Mouse (Mus musculus): ENCODE results near the gene Gm49373. TPM values are rescaled to one million over a fixed set of nuclear protein-coding genes. Genes with fewer than 3 reads are reported as not detected.
A peak's percentile ranks its signal among the peaks of the same experiment; 100 is the strongest.

Gene Gm49373
- polyA plus RNA-seq, 1 experiment from 2014 or later = 0.82 TPM

- peaks cover 20% of the 10 kb centered on the region for H3K4me1 ChIP-seq
- H3K4me3 ChIP-seq = no peak overlapping the region
- no peaks in the 10 kb centered on the region for H3K36me3 ChIP-seq (replicated peaks)
- no peaks in the 10 kb centered on the region for H3K9me3 ChIP-seq
- H3K27me3 ChIP-seq (ENCODE audit: poor library complexity, severe bottlenecking) = peaks cover 68% of the 10 kb centered on the region
- no peak for DNase-seq (ENCODE audit: extremely low spot score, low spot score)
- WGBS = 77% methylated on average over 2 of the region's 2 CpGs
- H3K27ac ChIP-seq = no peak overlapping the region
Measured at GRCm38 (mm10) chr9:21018600-21018999, 54.3 kb downstream of the Gm49373 start.

GRCm38 (mm10) chr9:21017177-21017575 lies 55.7 kb downstream of the Gm49373 start:
- no peak overlapping the region for H3K4me3 ChIP-seq
- peaks cover 20% of the 10 kb centered on the region for H3K4me1 ChIP-seq
- 43% methylated on average over 4 of the region's 4 CpGs for WGBS
- H3K27me3 ChIP-seq (ENCODE audit: poor library complexity, severe bottlenecking) = peaks cover 72% of the 10 kb centered on the region
- no peak overlapping the region for H3K27ac ChIP-seq
- DNase-seq (ENCODE audit: extremely low spot score, low spot score) = no peak
- no peaks in the 10 kb centered on the region for H3K9me3 ChIP-seq
- H3K36me3 ChIP-seq (replicated peaks) = no peaks in the 10 kb centered on the region

GRCm38 (mm10) chr9:21016331-21017176 lies 56.3 kb downstream of the Gm49373 start:
- H3K36me3 ChIP-seq (replicated peaks) = no peaks in the 10 kb centered on the region
- no peaks in the 10 kb centered on the region for H3K9me3 ChIP-seq
- H3K4me3 ChIP-seq = peak overlapping the region; percentile 45; the same call in 1 of the 2 replicates
- no peak overlapping the region for H3K27ac ChIP-seq
- peaks cover 20% of the 10 kb centered on the region for H3K4me1 ChIP-seq
- WGBS = 4% methylated on average over 17 of the region's 17 CpGs
- no peak for DNase-seq (ENCODE audit: extremely low spot score, low spot score)
- H3K27me3 ChIP-seq (ENCODE audit: poor library complexity, severe bottlenecking) = peaks cover 69% of the 10 kb centered on the region

- Histone ChIP-seq H3K4me1 (peaks cover 20% of the 10 kb centered on the region), H3K27me3 (ENCODE audit: poor library complexity, severe bottlenecking) (peaks cover 63% of the 10 kb centered on the region), H3K4me3 (peak within 1 kb of the TSS; percentile 45), H3K27ac (no peak within 1 kb of the TSS), H3K36me3 (replicated peaks) (no peaks in the 10 kb centered on the region), H3K9me3 (no peaks in the 10 kb centered on the region)
- no peak for DNase-seq (ENCODE audit: extremely low spot score, low spot score)
- WGBS = 1% methylated on average over 30 of the region's 30 CpGs
Measured at GRCm38 (mm10) chr9:21015571-21016130, 57.2 kb downstream of the Gm49373 start, which contains the start of gene Icam1. Icam1 (plus strand) TSS chr9:21015985.

- no peaks in the 10 kb centered on the region for H3K36me3 ChIP-seq (replicated peaks)
- H3K4me1 ChIP-seq = peaks cover 20% of the 10 kb centered on the region
- H3K27me3 ChIP-seq (ENCODE audit: poor library complexity, severe bottlenecking) = peaks cover 63% of the 10 kb centered on the region
- no peak for DNase-seq (ENCODE audit: extremely low spot score, low spot score)
- H3K9me3 ChIP-seq = no peaks in the 10 kb centered on the region
- no peak overlapping the region for H3K27ac ChIP-seq
- WGBS = 3% methylated on average over 29 of the region's 29 CpGs
- peak overlapping the region; percentile 45 for H3K4me3 ChIP-seq
Measured at GRCm38 (mm10) chr9:21014691-21015570, 58.0 kb downstream of the Gm49373 start.

MicroRNAs encoded within 50 kb of the gene (microRNA counts, 519-probe panel; counts per million panel counts)
- microRNA mmu-miR-1900 = 4,351 counts per million, percentile 79 among the panel's probes with 10 or more counts

Small RNA genes within 50 kb of the gene (microRNA-seq; reads per million reads assigned to microRNA genes)
- gene Mir1900 = not detected
- gene Mir7082 = 1.2 reads per million

Other genes with a start within 250 kb of the Gm49373 start
- 1.2 and 1.9 TPM in 2 replicates for gene A230050P20Rik, start 204.5 kb downstream of the Gm49373 start, polyA plus RNA-seq (2016; fragmentation: Nextera tagmentation; extraction: Ambion mirVana)
- 4.4 and 5.1 TPM in 2 replicates for gene Angptl6, start 193.4 kb downstream of the Gm49373 start, polyA plus RNA-seq (2016; fragmentation: Nextera tagmentation; extraction: Ambion mirVana)
- gene Ppan, start 184.9 kb downstream of the Gm49373 start, polyA plus RNA-seq (2016; fragmentation: Nextera tagmentation; extraction: Ambion mirVana) = 107 and 108 TPM in 2 replicates
- gene Eif3g, start 174.5 kb downstream of the Gm49373 start, polyA plus RNA-seq (2016; fragmentation: Nextera tagmentation; extraction: Ambion mirVana) = 425 and 433 TPM in 2 replicates
- 171 and 174 TPM in 2 replicates for gene Dnmt1, start 113.2 kb downstream of the Gm49373 start, polyA plus RNA-seq (2016; fragmentation: Nextera tagmentation; extraction: Ambion mirVana)
- gene S1pr2, start 96.3 kb downstream of the Gm49373 start, polyA plus RNA-seq (2016; fragmentation: Nextera tagmentation; extraction: Ambion mirVana) = 24.4 and 26.4 TPM in 2 replicates
- gene Mrpl4, start 70.4 kb downstream of the Gm49373 start, polyA plus RNA-seq (2016; fragmentation: Nextera tagmentation; extraction: Ambion mirVana) = 152 and 154 TPM in 2 replicates
- 4.1 and 5.8 TPM in 2 replicates for gene Icam1, start 57.1 kb downstream of the Gm49373 start, polyA plus RNA-seq (2016; fragmentation: Nextera tagmentation; extraction: Ambion mirVana)
- 4.8 and 7.9 TPM in 2 replicates for gene Icam4, start 43.7 kb downstream of the Gm49373 start, polyA plus RNA-seq (2016; fragmentation: Nextera tagmentation; extraction: Ambion mirVana)
- gene Icam5, start 41.0 kb downstream of the Gm49373 start, polyA plus RNA-seq (2016; fragmentation: Nextera tagmentation; extraction: Ambion mirVana) = 0.05 TPM in 1 of 2 replicates, not detected in the other
- 1.5 and 1.9 TPM in 2 replicates for gene Zglp1, start 6.0 kb downstream of the Gm49373 start, polyA plus RNA-seq (2016; fragmentation: Nextera tagmentation; extraction: Ambion mirVana)
- gene Fdx1l, start 518 bp upstream of the Gm49373 start, polyA plus RNA-seq (2016; fragmentation: Nextera tagmentation; extraction: Ambion mirVana) = 60.9 and 61.7 TPM in 2 replicates
- 3.1 and 3.3 TPM in 2 replicates for gene Gm38431, start 18.9 kb upstream of the Gm49373 start, polyA plus RNA-seq (2016; fragmentation: Nextera tagmentation; extraction: Ambion mirVana)
- gene Raver1, start 18.9 kb upstream of the Gm49373 start, polyA plus RNA-seq (2016; fragmentation: Nextera tagmentation; extraction: Ambion mirVana) = 94.3 and 103 TPM in 2 replicates
- gene Tyk2, start 58.1 kb upstream of the Gm49373 start, polyA plus RNA-seq (2016; fragmentation: Nextera tagmentation; extraction: Ambion mirVana) = 12.6 and 13.4 TPM in 2 replicates
- 351 and 371 TPM in 2 replicates for gene Cdc37, start 76.9 kb upstream of the Gm49373 start, polyA plus RNA-seq (2016; fragmentation: Nextera tagmentation; extraction: Ambion mirVana)
- 3.8 and 4.3 TPM in 2 replicates for gene Pde4a, start 92.6 kb upstream of the Gm49373 start, polyA plus RNA-seq (2016; fragmentation: Nextera tagmentation; extraction: Ambion mirVana)
- gene Keap1, start 166.3 kb upstream of the Gm49373 start, polyA plus RNA-seq (2016; fragmentation: Nextera tagmentation; extraction: Ambion mirVana) = 46.7 and 48.6 TPM in 2 replicates
- gene S1pr5, start 175.3 kb upstream of the Gm49373 start, polyA plus RNA-seq (2016; fragmentation: Nextera tagmentation; extraction: Ambion mirVana) = 0.07 and 0.10 TPM in 2 replicates
- 45.2 and 48.5 TPM in 2 replicates for gene Atg4d, start 192.2 kb upstream of the Gm49373 start, polyA plus RNA-seq (2016; fragmentation: Nextera tagmentation; extraction: Ambion mirVana)
- gene Kri1, start 214.9 kb upstream of the Gm49373 start, polyA plus RNA-seq (2016; fragmentation: Nextera tagmentation; extraction: Ambion mirVana) = 18.3 and 18.8 TPM in 2 replicates
- gene Cdkn2d, start 218.3 kb upstream of the Gm49373 start, polyA plus RNA-seq (2016; fragmentation: Nextera tagmentation; extraction: Ambion mirVana) = 40.4 and 42.9 TPM in 2 replicates
- 6.3 and 8.5 TPM in 2 replicates for gene Ap1m2, start 239.2 kb upstream of the Gm49373 start, polyA plus RNA-seq (2016; fragmentation: Nextera tagmentation; extraction: Ambion mirVana)
- 62.6 and 71.5 TPM in 2 replicates for gene Slc44a2, start 247.6 kb upstream of the Gm49373 start, polyA plus RNA-seq (2016; fragmentation: Nextera tagmentation; extraction: Ambion mirVana)

Measured in forebrain, embryonic 10.5 days (tissue).